Mouse (Mus musculus): Measurements from ENCODE around the gene 4930523C07Rik.

The 4930523C07Rik gene

GRCm38 (mm10) chr1:160044237-160045021 lies at the start of gene 4930523C07Rik:
Gene 4930523C07Rik, plus strand, starts transcription at chr1:160044382.
- peak; percentile 68 to 72 for DNase-seq (ENCODE audit: low read depth in 2 of 2, low spot score in 2 of 2)

GRCm38 (mm10) chr1:159997329-159997728 lies 46.9 kb upstream of the 4930523C07Rik start:
- no peak for DNase-seq (ENCODE audit: low read depth in 2 of 2, low spot score in 2 of 2)

GRCm38 (mm10) chr1:159998349-159998748 lies 45.8 kb upstream of the 4930523C07Rik start:
- no peak for DNase-seq (ENCODE audit: low read depth in 2 of 2, low spot score in 2 of 2)

- DNase-seq (ENCODE audit: low read depth in 2 of 2, low spot score in 2 of 2), result no peak
Observed at GRCm38 (mm10) chr1:159999232-159999631, 45.0 kb upstream of the 4930523C07Rik start.

- no peak for DNase-seq (ENCODE audit: low read depth in 2 of 2, low spot score in 2 of 2)
Observed at GRCm38 (mm10) chr1:160005319-160005718, 38.9 kb upstream of the 4930523C07Rik start.

GRCm38 (mm10) chr1:160006919-160007588 lies 37.1 kb upstream of the 4930523C07Rik start:
- peak in 1 of 2 experiments; percentile 5 for DNase-seq (ENCODE audit: low read depth in 2 of 2, low spot score in 2 of 2)

GRCm38 (mm10) chr1:160013042-160013441 lies 31.1 kb upstream of the 4930523C07Rik start:
- DNase-seq (ENCODE audit: low read depth in 2 of 2, low spot score in 2 of 2), result no peak

GRCm38 (mm10) chr1:160024339-160024980 lies 19.7 kb upstream of the 4930523C07Rik start:
- DNase-seq (ENCODE audit: low read depth in 2 of 2, low spot score in 2 of 2), result peak; percentile 40 to 55

- no peak for DNase-seq (ENCODE audit: low read depth in 2 of 2, low spot score in 2 of 2)
Observed at GRCm38 (mm10) chr1:160025146-160025894, 18.9 kb upstream of the 4930523C07Rik start.

GRCm38 (mm10) chr1:160025895-160026255 lies 18.3 kb upstream of the 4930523C07Rik start:
- no peak for DNase-seq (ENCODE audit: low read depth in 2 of 2, low spot score in 2 of 2)

GRCm38 (mm10) chr1:160027939-160028338 lies 16.2 kb upstream of the 4930523C07Rik start:
- DNase-seq (ENCODE audit: low read depth in 2 of 2, low spot score in 2 of 2), result no peak

- DNase-seq (ENCODE audit: low read depth in 2 of 2, low spot score in 2 of 2), result no peak
Observed at GRCm38 (mm10) chr1:160033948-160034598, 10.1 kb upstream of the 4930523C07Rik start.

GRCm38 (mm10) chr1:160035561-160035960 lies 8.6 kb upstream of the 4930523C07Rik start:
- DNase-seq (ENCODE audit: low read depth in 2 of 2, low spot score in 2 of 2), result no peak

- DNase-seq (ENCODE audit: low read depth in 2 of 2, low spot score in 2 of 2), result no peak
Observed at GRCm38 (mm10) chr1:160036996-160037521, 7.1 kb upstream of the 4930523C07Rik start.

GRCm38 (mm10) chr1:160039951-160040645 lies 4.1 kb upstream of the 4930523C07Rik start:
- DNase-seq (ENCODE audit: low read depth in 2 of 2, low spot score in 2 of 2), result peak in 1 of 2 experiments; percentile 43

GRCm38 (mm10) chr1:160041264-160041775 lies 2.9 kb upstream of the 4930523C07Rik start:
- DNase-seq (ENCODE audit: low read depth in 2 of 2, low spot score in 2 of 2), result no peak

GRCm38 (mm10) chr1:160042351-160042750 lies 1.8 kb upstream of the 4930523C07Rik start:
- DNase-seq (ENCODE audit: low read depth in 2 of 2, low spot score in 2 of 2), result peak; percentile 51 to 52

GRCm38 (mm10) chr1:160043271-160043975 lies 759 bp upstream of the 4930523C07Rik start:
- DNase-seq (ENCODE audit: low read depth in 2 of 2, low spot score in 2 of 2), result no peak

Measured in CD8-positive naive resting alpha-beta T cell, adult 2 months (primary cell).